Mouse (Mus musculus) stomach, adult 2 months (tissue): ENCODE data around the gene Tinf2. TPM values are rescaled to one million over a fixed set of nuclear protein-coding genes. Genes with fewer than 3 reads are reported as not detected.

Source experiments
- polyA plus RNA-seq: library from polyadenylated mRNA; depleted of rRNA; stranded (reverse); fragments of >200 nt; gene quantifications from 2 replicates; pipeline ENCODE4 v1.2.3, GENCODE M21; 2012; rRNA removed

The Tinf2 gene
- 3.1 and 4.4 TPM in 2 replicates for polyA plus RNA-seq

DNA sequence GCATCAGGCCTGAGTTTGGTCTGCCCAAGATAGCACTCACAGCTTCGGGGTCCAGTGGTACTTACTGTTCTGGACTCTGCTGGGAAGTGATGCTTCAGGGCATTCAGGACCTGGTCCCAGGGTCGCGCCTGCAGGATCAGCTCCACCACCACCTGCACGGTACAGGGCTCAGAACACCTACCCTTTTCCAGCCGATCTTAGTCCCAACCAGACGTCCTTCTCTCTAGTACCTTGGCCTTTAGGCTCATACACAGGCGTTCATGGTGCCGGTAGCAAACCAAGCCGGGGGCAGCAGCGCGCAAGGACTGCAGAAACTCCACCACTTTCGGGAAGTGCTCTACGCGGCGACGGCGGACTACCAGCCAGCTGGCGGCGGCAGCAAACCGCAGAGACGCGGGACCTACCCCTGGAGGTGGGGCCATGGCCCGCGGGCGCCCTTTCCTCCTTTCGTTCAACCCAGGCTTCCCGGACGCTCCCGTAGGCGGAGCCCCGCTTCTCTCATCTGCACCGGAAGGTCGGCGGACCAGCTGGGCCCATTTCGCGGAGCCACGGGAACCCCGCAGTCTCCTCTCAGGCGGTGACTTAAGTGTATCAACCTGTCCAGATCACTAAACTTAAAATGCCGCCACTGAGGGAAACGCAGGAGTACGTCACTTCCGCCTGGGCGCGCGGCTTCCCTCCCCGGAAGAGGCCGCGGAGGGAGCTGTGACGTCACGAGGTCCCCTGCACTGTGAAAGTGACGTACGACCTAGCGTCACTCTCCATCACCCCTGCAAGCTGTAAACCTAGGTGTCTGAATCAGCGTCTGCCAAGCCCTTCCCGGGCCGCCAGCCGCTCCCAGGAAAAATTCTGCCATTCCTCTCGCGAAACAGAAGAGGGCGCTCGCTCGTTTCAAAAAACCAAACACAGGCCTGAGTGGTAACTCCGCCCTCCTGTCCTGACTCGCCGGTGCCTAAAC, at the start of gene Tinf2:
TSS of gene Tinf2 (minus strand) at position 661 of the 958 bp plus-strand sequence.

DNA sequence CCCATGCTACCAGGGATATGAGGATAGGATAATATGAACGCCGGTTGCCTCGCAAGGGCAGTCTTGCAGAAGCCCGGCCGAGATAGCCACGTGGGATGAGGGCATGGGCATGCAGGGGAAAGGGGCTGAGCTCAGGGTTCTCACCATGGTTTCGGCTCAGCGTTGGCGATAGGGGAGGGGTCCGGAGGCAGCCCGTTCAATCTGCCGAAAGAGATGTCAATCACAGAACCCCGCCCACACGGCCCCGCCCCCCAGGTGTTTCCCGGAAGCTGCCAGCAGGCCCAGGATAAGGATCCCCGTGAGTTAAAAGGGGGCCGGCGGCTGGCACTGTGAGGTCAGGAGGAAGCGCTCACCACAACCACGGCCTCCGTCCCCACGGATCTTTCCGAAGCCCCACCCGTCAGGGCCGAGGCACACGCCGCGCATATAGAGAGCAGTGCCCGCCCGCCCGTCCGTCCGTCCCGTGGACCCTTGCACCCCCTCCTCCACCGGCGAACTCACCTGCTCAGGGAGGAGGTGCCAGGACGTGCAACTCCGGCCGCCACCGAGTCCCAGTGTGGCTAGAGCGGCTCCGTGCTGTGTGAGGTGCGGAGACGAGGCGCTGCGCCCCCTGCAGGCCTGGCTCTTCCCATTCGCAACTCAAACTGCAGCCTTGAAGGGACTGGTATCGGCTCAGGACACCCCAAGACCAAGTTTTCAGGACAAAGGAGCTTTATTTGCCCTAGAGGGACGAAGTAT, 40.2 kb upstream of the Tinf2 start, which contains the start of gene Rabggta:
TSS of gene Rabggta (minus strand) at position 564 of the 738 bp plus-strand sequence.

GRCm38 (mm10) chr14:55713729-55714122, 32.1 kb upstream of the Tinf2 start, which contains the start of gene Tgm1:
Gene Tgm1 (minus strand): TSS chr14:55713926.

DNA sequence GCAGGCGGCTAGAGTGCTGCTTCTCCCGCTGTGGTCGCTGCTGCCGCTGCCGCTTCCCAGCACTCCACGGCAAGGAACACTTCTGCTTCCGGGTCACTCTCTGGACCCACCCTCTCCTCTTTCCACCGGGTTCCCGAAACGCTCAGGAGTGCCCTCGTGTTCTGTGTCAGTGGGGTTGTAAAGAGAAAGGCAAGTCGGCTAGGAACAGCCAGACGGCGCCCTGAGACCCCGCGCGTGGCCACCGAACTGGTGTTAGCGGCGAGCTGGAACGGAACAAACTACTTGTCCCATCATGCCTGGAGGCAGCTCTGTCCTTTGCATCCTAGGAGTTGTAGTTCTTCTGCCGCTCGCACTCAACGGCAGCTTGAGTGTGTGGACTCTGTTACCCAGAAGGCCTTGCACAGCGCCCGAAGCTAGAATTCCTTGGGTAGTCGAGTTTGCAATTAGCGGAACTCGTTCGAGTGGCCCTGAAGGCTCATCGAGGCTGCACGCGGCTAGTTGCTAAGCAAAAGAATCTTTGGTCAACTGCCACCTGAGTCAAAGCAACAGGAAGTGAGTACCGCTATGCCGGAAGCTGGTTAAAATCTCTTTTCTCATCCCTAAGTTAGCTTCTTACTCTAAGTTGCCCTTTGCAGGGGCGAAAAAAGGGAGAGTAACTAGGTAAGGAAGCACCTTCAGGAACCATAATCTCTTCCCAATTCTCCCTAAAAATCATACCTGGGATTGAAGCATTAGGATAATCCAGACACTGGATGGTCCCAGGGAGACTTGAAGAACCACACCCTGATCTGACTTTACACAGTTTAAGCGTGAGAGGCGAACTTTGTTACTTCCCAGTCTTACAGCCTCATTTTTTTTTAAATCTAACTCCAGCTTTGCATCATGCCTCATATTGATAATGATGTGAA, 9.5 kb downstream of the Tinf2 start, which contains the start of the genes Gmpr2 and Nedd8:
TSS of gene Gmpr2 (plus strand) at position 109 of the 908 bp plus-strand sequence.
TSS of gene Nedd8 (minus strand) at position 292 of the 908 bp plus-strand sequence.

GRCm38 (mm10) chr14:55659960-55660573, 21.6 kb downstream of the Tinf2 start, which contains the start of gene Mdp1:
Gene Mdp1 (minus strand): TSS chr14:55660508.

GRCm38 (mm10) chr14:55649884-55650283, 31.7 kb downstream of the Tinf2 start, which contains the start of gene Tssk4:
Gene Tssk4 (plus strand): TSS chr14:55650184.

GRCm38 (mm10) chr14:55643060-55643907, 38.3 kb downstream of the Tinf2 start, which contains the start of gene Tm9sf1:
Gene Tm9sf1 (minus strand): TSS chr14:55643806.

GRCm38 (mm10) chr14:55637795-55638194, 43.8 kb downstream of the Tinf2 start, which contains the start of gene Gm49378:
Gene Gm49378 (minus strand): TSS chr14:55637895.

GRCm38 (mm10) chr14:55635523-55636007, 46.1 kb downstream of the Tinf2 start, which contains the start of gene Ipo4:
Gene Ipo4 (minus strand): TSS chr14:55635957.

Other genes with a start within 250 kb of the Tinf2 start
- gene Dhrs4, start 203.1 kb downstream of the Tinf2 start, polyA plus RNA-seq, result 9.0 and 9.5 TPM in 2 replicates
- 0.84 and 1.7 TPM in 2 replicates for gene Carmil3, start 191.2 kb downstream of the Tinf2 start, polyA plus RNA-seq
- gene Cpne6, start 171.4 kb downstream of the Tinf2 start, polyA plus RNA-seq, result 0.02 and 0.04 TPM in 2 replicates
- not detected in 2 replicates for gene Nrl, start 156.8 kb downstream of the Tinf2 start, polyA plus RNA-seq
- gene Pck2, start 141.6 kb downstream of the Tinf2 start, polyA plus RNA-seq, result 9.6 and 12.0 TPM in 2 replicates
- gene Dcaf11, start 121.8 kb downstream of the Tinf2 start, polyA plus RNA-seq, result 34.1 and 39.6 TPM in 2 replicates
- 0.36 and 0.43 TPM in 2 replicates for gene A730061H03Rik, start 121.4 kb downstream of the Tinf2 start, polyA plus RNA-seq
- gene Fitm1, start 106.2 kb downstream of the Tinf2 start, polyA plus RNA-seq, result 5.4 and 7.6 TPM in 2 replicates
- 18.6 and 20.4 TPM in 2 replicates for gene Psme1, start 103.7 kb downstream of the Tinf2 start, polyA plus RNA-seq
- gene Emc9, start 96.5 kb downstream of the Tinf2 start, polyA plus RNA-seq, result 8.2 and 12.0 TPM in 2 replicates
- gene Psme2, start 90.7 kb downstream of the Tinf2 start, polyA plus RNA-seq, result 20.5 and 26.3 TPM in 2 replicates
- 14.6 and 15.8 TPM in 2 replicates for gene Rnf31, start 90.1 kb downstream of the Tinf2 start, polyA plus RNA-seq
- 20.0 and 20.2 TPM in 2 replicates for gene Irf9, start 78.2 kb downstream of the Tinf2 start, polyA plus RNA-seq
- gene Rec8, start 63.8 kb downstream of the Tinf2 start, polyA plus RNA-seq, result 4.1 and 5.4 TPM in 2 replicates
- 31.9 and 34.9 TPM in 2 replicates for gene Ipo4, start 45.9 kb downstream of the Tinf2 start, polyA plus RNA-seq
- gene Gm49378, start 43.9 kb downstream of the Tinf2 start, polyA plus RNA-seq, result 8.5 and 8.6 TPM in 2 replicates
- gene Tm9sf1, start 38.0 kb downstream of the Tinf2 start, polyA plus RNA-seq, result 55.0 and 58.0 TPM in 2 replicates
- 0.38 and 0.49 TPM in 2 replicates for gene Tssk4, start 31.6 kb downstream of the Tinf2 start, polyA plus RNA-seq
- gene Mdp1, start 21.3 kb downstream of the Tinf2 start, polyA plus RNA-seq, result 6.8 and 7.4 TPM in 2 replicates
- gene Gmpr2, start 9.9 kb downstream of the Tinf2 start, polyA plus RNA-seq, result 3.7 and 4.7 TPM in 2 replicates
- gene Nedd8, start 9.7 kb downstream of the Tinf2 start, polyA plus RNA-seq, result 167 and 187 TPM in 2 replicates
- gene Tgm1, start 32.1 kb upstream of the Tinf2 start, polyA plus RNA-seq, result 29.4 and 45.8 TPM in 2 replicates
- 24.3 and 27.3 TPM in 2 replicates for gene Rabggta, start 40.4 kb upstream of the Tinf2 start, polyA plus RNA-seq
- gene Dhrs1, start 63.9 kb upstream of the Tinf2 start, polyA plus RNA-seq, result 50.3 and 51.5 TPM in 2 replicates
- 5.8 and 6.9 TPM in 2 replicates for gene Nop9, start 63.9 kb upstream of the Tinf2 start, polyA plus RNA-seq
- 16.4 and 17.4 TPM in 2 replicates for gene Cideb, start 76.6 kb upstream of the Tinf2 start, polyA plus RNA-seq
- gene Ltb4r2, start 79.6 kb upstream of the Tinf2 start, polyA plus RNA-seq, result 5.8 and 10.2 TPM in 2 replicates
- 5.6 and 10.4 TPM in 2 replicates for gene Ltb4r1, start 84.1 kb upstream of the Tinf2 start, polyA plus RNA-seq
- 8.0 and 9.3 TPM in 2 replicates for gene Adcy4, start 102.3 kb upstream of the Tinf2 start, polyA plus RNA-seq
- 16.6 and 17.9 TPM in 2 replicates for gene Ripk3, start 107.0 kb upstream of the Tinf2 start, polyA plus RNA-seq
- gene Nfatc4, start 141.3 kb upstream of the Tinf2 start, polyA plus RNA-seq, result 13.1 and 15.8 TPM in 2 replicates
- gene Nynrin, start 172.2 kb upstream of the Tinf2 start, polyA plus RNA-seq, result 1.7 and 2.3 TPM in 2 replicates
- gene Cbln3, start 202.6 kb upstream of the Tinf2 start, polyA plus RNA-seq, result 0.11 and 0.34 TPM in 2 replicates
- gene Khnyn, start 203.1 kb upstream of the Tinf2 start, polyA plus RNA-seq, result 13.9 and 14.7 TPM in 2 replicates
- 17.2 and 19.5 TPM in 2 replicates for gene Sdr39u1, start 218.5 kb upstream of the Tinf2 start, polyA plus RNA-seq